Mouse (Mus musculus) right cerebral cortex, postnatal 10 days (tissue): Measurements from ENCODE around the gene Tmem160.

Experiments used
- DNase-seq, 2 experiments: peaks; one replicate each; pipeline ENCODE4 v3.0.0; 2021; ENCODE audit warnings: low spot score in 2 of 2

The Tmem160 gene

DNA sequence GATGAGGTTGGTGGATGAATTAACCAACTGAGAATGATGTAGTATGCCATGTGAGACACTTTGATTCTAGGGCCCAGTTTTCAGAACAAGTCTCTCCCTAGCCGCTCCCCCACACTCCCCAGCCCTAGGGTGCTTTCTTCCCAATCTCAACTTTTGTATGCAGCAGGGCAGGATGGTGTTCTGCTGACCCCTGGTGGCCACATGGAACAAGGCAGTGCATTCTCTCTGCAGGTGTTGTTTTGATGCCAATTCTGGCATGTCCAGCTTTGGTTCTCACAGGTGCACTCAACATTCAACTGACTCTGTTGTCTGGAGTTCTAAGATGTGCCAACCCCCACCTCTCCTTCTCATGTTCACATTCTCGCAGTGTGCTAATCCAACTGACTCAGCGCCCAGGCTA is 39.2 kb downstream of the Tmem160 start:
- peak; percentile 67 to 69 for DNase-seq

DNA sequence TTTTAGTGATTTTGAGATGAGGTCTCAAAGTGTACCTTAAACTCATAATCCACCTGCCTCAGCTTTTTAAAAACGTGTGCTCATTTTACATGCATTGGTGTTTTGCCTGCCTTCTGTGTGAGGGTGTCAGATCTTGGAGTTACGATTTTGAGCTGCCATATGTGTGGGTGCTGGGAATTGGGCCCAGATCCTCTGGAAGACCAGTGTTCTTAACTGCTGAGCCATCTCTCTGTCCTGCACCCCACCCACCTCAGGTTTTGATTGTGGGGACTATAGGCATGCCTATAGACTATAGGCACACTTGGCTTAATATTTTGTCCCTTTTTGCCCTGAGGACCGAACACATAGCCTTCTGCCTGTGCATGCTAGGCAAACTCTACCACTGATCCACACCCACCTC is 39.6 kb downstream of the Tmem160 start:
- DNase-seq, result peak in 1 of 2 experiments; percentile 54

DNA sequence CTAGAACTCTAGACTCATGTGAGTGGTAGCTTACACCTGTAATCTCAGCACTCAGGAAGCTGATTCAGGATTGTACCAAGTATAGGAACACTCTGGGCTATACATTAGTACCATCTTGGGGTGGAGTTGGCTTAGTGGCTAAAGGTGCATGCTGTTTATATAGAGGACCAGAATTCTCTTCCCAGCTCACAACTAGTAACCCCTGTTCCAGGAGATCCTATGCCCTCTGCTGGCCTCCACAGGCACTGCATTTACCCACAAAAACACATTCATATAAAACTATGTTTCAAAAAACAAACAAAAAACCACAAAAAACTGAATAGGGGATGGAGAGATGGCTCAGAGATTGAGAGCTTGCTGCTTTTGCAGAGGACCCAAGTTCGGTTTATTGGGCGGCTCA is 40.8 kb downstream of the Tmem160 start:
- peak in 1 of 2 experiments; percentile 62 for DNase-seq

DNA sequence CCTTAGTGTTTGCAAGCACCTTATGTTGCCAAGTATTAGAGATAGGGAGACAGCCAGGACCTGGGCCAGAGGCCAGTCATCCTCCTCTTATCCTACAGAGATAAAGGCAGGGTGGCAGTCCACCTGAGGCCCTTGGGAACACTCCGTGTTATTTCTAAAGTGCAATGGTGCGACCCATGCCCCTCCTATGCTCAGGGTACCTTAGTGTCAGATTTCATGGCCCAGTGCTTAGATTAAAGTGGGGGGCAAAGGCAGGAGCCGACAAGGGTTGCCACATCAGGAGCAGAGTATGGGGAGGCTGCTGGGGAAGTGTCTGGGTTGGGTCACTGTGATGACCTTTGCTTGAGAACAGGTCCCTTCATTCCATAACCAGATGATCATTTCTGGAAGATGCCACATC is 43.7 kb downstream of the Tmem160 start:
- DNase-seq, result no peak

DNA sequence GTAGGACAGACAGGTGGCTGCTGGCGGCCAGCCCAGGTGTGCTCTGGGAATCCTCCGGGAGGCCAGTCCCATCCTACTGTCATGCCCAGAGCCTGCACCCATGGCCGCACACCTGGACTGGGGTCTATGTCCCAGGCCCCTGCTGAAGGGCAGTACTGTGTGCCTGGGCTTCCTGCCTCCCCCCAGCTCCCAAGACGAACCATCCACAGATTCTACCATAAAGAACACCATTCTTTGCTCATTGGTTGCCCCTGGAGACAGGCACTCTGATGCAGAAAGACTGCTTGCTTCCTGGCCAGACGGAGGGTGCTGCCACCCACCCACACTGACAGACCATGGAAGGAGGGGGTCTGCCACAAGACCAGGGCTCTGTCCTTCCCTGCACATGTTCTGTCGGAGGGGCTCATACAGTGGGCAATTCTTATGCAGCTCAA is 47.1 kb downstream of the Tmem160 start:
- DNase-seq, result peak; percentile 66 to 81

DNA sequence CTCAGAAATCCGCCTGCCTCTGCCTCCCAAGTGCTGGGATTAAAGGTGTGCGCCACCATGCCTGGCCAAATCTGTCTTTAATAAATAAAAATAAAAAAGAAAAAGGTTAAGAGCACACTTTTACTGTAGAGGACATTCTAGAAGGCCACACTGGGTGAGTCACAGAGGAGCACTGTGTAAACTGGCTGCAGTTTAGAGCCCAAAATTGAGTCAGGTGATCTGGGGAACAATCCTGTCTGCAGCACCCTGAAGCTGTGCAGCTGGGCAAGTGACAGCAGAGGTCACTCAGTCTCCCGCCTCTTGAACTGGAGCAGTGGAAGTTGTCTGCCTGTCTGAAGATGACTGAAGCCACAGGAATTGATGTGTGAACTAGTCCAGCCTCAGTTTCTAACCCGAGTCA is 49.0 kb downstream of the Tmem160 start:
- no peak for DNase-seq

DNA sequence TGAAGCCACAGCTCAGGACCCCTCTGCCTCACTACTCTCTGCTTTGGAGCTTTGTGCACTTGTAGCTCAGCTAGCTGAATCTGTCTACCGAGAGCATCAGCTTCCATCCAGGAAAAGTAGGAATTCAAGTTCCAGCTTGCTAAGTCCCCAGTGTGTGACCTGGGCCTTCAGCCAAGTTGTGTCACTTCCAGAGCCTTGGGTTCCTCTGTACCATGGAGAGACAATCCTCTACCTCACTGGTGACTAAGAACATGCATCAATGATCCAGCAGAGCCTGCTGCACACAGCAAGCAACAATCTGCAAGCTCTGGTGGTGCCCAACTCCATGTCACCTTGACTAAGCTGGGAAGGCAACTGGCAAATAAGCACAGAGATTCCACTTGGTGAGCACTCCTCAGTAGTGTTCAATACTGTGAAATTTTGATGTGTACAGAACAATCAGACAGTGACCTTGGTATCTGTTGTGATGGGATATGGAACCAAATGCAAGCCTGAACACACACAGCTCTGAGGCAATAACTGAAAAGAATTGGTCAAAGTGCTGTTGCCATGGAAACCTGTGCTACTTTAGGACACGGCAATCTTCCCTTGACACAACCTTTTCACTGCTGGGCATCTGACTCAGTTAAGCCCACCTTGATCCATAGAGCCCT is 52.1 kb downstream of the Tmem160 start:
- no peak for DNase-seq
